Mouse (Mus musculus) right cerebral cortex, postnatal 14 days (tissue): Measurements from ENCODE around the gene Cflar.
"Not testable (repeated sequence)": the region's sequence is repeated elsewhere in the genome, so short reads cannot be mapped to it uniquely, and the experiment has no call there.

ENCODE experiments used
- DNase-seq: peaks from one replicate; pipeline ENCODE4 v3.0.0; 2022

Cflar gene

DNA sequence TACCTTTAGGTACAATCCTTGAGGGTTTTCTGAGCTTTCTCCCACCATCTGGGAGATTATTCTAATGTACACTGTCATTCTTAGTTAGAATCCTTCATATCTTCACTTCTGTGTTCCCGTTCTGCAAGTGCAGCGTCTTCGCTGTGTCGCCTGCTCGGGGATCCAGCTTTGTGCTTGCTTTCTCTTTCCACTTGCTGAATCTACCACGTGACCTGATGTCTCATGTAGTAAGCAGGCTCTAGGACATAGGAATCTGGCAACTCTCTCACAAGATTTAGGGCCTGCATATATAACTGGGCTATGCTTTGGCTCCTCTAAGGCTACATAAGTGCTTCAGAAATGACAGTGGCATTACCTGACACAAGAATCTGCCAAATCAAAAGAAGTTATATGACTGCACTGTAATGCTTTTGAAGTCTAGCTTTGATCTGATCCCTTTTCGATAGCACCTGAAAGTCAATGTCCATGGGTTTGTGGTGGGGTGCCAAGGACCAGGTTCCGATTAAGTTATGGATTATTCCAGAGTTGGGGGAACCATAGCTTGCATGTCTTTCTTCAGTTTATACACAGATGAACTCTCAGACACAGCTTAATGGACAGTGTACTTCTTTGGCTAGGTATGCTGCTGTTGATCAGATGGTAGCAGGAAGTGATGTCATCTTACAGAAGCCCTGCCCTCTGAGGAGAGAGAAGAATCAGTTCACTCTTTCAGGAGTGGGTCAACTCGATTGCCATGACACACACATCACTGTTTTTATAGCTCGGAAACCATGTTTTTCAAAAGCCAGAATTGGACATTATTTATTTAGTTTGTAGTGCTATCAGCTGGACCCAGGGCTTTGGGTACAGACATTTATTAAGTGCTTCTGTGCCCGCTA is 23.0 kb downstream of the Cflar start:
- no peak for DNase-seq

DNA sequence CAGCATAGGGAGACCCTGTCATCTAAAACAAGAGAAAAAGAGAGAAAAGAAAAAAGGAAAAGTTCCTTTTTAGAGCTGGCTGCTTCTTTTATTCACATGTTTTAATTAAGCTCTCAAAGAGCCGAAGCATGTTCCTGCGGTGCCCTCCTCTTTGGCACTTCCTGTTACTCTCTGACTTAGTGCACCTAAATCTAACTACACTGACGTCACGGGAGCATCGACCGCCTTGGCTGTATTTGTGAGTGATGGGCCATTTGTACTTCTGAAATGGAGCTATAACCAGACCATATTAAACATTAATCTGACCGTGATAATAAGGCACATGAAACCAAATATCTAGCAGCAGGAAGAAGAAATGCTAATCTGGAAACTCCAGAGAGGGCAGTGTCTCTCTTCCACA is 24.7 kb downstream of the Cflar start:
- DNase-seq: no peak

DNA sequence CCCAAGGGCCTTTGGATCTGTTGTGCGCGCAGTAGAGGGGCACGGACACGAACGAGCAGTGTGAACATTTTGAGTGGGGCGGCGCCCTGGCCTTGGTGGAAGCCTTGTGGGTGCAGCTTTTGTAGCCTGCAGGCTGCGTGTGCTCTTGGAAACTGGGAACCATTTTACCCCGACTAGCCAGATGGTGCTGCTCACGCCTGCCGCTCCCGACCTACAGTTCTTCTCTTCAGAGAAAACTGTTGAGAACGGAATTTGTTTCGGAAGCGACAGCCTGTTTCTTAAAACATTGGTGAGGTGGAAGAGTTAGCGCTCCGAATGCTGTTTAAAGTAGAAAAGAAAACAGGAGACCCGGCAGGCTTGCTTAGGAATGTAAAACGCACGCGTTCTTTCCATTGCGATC is 25.7 kb downstream of the Cflar start:
- DNase-seq: peak; percentile 54

DNA sequence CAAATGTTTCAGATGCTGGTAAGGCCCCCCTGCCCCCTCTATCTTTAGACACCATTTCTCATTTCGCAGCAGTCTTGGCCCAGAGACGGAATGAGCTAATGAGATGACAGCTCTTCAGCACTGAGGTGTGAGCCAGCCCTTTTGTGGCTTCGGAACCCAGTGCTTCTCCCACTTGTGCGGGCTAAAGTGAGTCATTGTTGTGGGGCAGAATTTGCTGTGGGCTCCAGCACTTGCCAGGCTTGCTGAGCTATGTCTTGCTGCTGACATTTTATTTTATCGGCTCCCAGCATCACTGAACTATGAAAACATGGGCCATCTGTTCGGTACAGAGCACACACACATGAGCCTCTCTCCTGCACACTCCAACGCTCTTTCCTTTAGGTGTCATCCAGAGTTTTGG is 28.2 kb downstream of the Cflar start:
- DNase-seq: peak; percentile 35

DNA sequence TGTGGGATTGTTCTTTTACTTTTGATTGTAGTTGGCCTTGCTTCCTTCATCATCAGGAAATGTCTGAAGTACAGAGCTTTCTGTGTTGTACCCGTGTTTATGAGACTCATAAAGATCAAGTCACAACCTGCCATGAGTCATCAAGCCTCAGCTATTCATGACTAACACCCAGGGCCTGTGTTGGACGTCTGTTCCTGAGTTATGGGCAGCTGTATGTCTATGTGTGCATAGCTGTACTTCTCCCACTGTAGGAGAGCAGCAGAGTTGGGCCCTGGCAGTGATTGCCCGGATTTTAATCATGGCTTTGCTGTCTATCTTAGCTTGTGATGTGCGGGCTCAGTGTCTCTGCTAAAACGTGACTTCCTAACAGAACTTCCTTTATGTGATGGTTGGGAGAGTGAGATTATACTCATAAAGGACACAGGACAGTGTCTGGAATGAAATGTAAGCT is 31.3 kb downstream of the Cflar start:
- DNase-seq: no peak

DNA sequence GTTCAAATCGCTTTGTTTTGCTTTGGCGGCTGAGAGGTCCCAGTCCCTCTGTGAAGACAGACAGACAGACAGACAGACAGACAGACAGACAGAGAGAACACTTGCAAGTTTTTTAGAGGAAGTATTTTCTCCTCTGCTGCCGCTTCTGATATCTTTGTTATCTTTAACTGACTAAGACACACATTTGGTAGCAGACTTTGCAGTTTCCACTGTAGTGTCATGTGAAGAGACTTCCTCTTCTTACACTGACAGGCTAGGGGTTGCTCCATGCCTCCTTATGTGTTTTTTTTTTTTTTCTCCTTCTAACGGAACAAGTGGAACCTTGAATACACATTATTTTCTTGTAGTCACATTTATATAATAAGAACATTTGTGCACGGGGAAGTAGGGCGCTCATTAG is 31.9 kb downstream of the Cflar start:
- no peak for DNase-seq

DNA sequence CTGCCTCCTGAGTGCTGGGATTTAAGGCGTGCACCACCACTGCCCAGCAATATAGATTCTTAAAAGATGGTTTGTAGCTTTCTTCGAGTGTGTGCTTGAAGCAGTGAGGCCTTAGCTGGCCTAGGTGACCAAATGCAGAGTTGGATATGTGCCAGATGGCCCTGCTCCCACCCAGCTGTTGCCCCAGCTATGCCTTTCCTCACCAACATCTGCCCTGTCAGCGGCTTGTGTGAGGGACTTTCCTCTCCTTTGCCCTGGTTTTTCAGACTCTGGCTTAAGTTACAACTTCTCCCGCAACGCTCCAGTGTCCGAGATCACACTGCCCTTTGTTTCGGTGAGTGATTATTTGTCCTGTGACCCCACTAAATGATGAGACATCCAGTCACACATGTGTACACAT is 33.3 kb downstream of the Cflar start:
- DNase-seq: no peak

DNA sequence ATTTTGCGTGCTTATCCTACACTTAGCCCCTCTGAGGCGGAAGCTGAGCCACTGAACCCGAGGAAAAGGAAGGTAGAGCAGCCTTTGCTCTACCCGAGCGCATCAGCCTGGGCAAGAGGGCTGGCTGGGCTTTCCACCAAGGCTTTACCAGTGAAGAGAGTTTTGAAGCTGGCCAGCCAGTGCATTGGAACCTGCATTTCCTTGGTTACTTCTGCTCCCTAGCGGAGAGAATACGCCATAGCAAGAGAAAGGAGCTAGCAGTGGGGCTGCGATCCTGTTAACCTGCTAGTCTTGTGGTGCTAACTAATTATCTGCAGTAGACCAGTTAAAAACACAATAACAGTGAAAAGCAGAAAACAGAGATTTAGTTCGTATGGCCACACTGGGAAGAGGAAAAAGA is 35.6 kb downstream of the Cflar start:
- DNase-seq: peak; percentile 43

DNA sequence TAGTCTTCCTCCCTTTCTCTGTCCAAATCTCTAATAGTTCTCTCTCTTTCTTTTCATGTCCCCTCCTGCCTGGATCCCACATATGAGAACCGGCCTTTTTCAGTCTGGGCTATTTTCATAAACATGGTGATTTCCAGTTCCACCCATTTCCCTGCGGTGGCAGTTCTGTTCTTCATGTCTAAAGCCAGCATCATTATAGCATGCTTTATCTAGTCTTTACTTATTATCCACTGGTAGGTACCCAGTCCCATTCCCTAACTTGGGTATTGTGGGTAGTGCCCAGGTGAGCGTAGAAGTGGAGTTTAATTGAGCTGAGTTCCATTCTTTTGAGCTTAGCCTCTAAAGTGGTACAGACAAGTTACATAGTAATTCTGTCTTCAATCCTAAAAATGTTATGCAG is 48.1 kb downstream of the Cflar start:
- DNase-seq: no peak

DNA sequence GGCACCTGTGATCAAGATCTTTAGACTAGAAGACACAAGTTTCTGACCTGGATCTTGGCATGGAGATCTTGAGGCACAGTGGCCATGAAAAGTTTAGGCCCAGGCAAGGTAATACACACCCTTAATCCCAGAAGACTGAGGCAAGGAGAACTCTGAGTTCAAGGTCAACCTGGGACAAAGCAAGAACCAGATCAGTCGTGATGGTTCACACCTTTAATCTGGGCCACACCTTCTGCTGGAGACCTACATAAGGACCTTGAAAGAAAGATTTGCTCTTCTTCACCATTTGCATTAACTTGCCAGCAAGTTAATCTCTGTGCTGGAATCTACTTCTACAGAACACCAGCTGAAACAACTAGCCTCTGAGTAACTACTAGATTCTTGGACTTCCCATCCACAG is 49.3 kb downstream of the Cflar start:
- no peak for DNase-seq

DNA sequence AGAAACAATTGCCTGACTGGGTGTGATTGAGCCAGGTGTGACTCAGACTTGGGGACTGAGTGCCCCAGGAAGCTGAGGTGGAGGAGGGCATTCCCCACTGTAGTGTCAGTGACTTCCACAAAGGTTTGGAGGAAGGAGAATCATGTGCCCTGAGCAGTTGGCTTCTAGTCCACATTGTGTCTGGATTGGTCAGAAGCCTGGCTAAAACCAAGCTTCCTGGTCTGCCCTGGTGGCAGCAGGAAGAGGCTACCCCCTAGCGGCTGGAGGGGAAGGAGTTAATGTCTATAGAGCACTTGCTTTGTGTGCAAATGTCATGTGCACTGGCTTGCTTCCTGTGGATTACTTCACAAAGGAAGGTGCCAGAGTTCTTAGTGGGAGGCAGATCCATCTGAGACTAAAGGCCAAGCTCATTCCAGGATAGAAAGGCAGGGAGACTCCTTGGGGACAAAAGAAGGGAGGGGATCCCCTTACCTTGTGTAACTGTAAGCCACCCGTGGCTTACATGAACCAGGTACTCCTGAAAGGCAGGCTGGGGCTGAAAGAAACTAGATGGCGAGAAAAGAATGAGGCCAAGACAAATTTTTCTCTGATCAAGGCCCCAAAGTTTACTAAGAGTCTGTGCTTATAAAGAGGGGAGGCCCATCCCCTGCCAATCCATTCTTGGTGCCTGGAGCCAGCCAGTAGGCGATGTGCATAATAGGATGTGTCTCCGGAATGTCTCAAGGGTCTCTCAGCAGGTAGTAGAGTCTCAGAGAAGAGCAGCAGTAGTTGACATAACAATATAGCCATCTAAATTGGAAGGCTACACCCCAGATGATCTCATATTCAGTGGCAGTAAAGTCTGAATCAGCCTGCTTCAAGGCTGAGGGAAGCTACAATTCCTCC is 50.3 kb downstream of the Cflar start:
- DNase-seq: not testable (repeated sequence)

DNA sequence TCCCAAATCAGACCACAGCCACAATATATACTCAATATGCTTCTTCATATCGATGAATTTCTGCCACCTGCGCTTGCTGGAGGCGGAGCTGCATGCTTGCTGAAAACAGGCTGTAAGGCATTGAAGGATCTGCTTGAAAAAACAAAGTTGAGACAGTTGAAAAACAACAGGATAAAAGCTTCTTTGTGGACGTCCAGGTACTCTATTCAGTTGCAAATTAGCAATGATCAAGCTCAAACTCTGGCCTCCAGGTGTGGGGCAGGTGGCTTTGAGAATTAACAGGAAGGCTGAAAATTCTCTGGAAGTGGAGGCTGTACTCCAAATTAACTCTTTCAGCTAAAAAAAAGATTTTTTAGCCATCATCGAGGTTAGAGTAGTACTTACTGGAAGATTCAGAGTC is 51.3 kb downstream of the Cflar start:
- no peak for DNase-seq

DNA sequence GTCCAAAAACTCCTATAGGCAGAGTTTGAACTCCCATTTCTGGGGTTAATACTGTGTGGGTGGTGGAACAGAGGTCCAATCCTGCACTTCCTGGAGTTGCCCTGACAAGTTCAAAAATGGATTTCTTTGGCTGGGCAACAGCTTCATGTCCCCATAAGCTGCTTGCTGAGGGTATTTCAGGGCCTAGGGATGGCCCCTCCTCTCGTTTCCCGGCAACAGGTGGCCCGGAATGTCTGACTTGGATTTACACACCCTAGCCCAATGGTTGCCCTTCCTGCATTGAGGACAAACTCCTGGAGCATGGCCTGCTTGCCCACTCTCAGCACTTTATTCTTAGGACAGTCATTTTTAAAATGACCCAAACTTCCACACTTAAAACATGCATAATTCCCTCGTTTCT is 55.1 kb downstream of the Cflar start:
- not testable (repeated sequence) for DNase-seq

DNA sequence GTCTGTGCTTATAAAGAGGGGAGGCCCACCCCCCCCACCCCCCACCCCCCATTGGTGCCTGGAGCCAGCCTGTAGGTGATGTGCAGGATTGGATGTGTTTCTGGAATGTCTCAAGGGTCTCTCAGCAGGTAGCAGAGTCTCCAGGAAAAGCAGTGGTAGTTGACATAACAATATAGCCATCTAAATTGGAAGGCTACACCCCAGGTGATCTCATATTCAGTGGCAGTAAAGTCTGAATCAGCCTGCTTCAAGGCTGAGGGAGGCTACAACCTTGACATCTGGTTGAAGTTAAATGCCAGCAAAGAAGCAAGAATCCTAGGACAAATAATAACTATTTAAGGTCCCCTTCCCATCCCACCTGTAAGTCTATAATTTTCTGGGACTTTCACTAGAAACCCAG is 57.8 kb downstream of the Cflar start:
- no peak for DNase-seq

DNA sequence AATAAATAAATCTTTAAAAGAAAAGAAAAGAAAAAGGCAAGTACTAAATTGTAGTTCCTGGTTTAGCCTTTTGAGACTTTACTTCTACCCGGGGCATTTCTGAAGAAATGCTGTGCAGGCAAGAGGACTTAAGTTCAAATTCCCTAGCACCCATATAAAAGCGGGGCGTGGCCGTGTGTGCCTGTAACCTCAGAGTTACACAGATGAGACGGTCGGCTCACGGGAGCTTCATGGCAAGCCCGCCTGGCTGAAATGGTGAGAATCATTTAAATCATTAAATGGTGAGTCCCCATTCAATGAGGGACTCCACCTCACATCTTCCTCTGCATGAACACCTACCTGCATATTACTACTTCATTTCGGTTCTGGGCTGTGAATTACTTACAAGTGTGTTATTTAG is 58.4 kb downstream of the Cflar start:
- DNase-seq: no peak

DNA sequence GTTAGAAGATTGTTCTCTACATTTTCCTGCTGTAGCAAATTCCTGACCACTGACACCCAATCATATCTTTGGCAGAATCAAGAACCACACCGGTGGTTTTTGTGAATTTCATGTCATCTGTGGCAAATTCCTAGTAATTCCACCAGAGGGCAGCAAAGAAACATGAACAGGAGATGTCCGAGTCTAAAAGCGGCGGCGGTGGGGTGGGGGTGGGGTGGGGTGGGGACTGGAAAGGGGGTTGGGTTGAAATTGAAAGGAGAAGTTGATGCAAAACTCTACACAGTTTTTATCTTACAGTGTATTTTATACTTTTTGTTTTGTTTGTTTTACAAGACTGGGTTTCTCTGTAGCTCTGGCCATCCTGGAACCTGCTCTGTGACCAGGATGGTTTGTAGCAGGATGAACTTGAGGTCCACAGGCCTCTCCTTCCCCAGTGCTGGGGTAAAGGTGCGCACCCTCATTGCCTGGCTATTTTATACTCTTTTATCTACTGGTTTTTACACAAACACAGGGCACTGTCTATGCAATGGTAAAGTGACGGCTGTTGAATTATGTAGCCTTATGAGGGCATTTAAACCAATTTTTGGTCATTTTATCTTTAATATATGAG is 58.9 kb downstream of the Cflar start:
- no peak for DNase-seq

DNA sequence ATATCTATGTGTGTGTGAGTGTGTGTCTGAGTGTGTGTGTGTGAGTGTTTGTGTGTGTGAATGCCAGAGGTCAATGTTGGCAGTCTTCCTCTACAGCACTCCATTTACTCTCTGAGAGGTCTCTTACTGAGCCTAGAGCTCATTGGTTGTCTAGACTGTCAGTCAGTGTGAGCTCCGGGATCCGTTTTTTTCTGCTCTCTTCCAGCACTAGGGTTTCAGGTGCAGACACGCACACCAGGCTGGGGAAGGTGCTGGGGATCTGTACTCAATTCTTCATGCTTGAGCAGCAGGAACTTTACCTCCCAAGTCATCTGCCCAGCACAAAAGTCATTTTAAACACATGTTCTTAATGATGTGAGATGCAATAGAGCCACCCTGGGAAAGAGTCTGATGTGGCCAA is 60.8 kb downstream of the Cflar start:
- no peak for DNase-seq

DNA sequence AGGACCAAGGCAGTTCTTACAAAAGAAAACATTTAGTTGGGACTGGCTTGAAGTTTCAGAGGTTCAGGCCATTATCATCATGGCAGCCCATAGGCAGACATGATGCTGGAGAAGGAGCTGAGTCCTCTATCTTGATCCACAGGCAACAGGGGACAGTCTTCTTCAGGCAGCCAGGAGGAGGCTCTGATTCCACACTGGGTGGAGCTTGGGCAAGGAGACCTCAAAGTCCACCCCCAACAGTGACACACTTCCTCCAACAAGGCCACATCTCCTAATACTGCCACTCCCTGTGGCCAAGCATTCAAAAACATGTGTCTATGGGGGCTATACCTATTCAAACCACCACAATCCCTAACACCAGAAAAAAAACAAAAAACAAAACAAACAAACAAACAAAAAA is 62.0 kb downstream of the Cflar start:
- DNase-seq: no peak

DNA sequence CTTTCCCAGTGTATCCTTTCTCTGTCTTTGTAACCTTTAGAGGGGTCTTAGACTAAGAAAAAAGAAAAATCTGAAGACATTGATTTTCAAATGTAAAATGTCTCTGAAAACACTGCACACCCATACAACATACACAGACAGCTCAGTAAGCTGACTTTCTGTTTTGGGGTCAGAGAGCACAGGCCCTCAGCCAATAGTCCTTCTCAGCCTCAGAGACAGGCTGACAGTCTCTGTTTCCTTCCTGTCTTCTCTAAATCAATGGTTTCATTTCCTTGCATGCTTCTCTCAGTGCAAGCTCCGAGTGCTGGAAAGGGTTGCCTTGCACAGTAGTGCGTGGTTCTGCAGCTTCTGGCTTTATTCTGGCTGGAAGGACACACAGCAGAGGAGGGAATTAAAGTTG is 62.6 kb downstream of the Cflar start:
- DNase-seq: no peak

DNA sequence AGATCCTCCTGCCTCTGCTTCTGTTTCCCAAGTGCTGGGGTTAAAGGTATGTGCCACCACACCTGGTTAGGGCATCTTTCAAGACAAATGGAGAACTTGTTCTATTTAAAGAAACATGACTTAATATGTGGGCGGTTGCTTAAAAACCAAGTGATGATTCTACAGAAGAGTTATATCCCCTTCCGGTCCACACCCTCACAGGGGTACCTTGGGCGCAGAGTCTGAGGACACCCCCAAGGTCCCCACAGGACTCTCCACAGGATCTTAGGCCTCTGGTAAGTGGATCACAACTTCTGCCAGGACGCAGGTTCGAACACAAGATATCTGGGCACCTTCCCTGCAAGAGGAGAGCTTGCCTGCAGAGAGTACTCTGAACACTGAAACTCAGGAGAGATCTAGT is 64.1 kb downstream of the Cflar start:
- no peak for DNase-seq

DNA sequence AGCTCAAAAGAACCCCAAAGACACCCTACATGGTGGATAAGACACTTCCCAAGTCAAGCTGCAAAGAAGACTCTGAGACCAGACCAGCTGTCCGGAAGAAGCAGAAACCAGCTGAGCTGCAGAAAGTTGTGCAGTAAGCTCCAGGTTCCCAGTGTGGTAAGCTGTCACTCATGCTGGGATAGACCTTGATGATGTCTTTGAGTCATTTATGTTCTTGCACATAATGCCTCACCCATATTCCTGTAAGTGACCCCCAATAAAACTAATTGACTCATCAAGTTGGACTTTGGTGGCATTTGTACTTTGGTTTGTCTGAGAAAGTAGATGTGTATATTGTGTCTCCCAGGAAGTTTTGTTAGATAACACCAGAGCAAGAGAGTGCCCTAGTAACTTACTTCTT is 66.3 kb downstream of the Cflar start:
- no peak for DNase-seq

DNA sequence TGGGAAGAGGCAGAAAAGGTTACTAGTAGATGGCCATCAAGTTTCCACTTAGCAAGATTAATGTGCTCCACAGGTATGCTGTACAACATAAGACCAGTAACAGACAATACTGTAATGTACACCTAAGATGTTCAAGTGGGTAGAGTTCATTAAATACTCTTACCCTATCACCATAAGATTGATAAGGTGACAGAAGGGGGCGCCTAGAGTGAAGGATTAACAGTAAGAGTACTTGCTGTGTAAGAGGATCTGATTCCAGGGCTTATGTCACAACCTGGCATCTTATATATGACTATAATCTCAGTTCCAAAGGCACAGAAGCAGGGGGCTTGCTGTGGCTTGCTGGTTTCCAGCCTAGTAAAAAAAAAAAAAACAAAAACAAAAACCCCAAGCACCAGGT is 66.9 kb downstream of the Cflar start:
- no peak for DNase-seq

DNA sequence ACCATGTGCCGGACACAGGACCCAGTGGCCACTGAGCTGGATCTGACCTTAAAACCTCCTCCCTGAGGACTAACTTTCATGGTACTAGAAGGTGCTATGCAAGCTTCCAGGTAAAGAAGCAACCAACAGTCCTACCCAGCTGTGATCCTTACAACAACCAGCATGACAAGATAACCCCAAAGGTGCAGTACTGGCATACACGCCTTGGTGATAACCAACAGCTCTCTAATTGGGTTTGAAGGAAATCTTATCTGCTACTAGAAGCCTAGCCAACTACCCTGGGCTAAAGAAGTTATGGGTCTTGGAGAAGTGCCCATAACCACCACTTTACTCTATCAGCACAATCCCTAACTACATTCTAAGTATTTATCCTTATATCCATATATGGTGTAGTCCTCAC is 75.0 kb downstream of the Cflar start:
- no peak for DNase-seq

DNA sequence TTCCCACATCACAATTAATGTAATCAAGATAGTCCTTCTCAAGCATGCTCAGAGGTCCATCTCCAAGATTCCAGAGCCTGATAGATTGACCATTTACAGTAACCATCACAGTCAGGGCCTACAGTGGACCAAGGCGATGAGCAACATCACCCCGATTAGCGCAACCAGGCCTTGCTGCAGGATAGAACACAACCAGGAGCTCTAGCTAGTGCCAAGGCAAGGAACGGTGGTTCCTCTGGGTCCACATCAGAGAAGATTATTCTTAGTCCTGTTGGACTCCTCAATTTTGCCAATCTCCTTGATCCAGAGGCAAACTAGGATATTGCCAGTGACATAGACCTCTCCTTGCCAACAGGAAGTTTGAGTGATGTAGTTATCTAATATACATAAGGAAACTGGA is 77.1 kb downstream of the Cflar start:
- DNase-seq: no peak
